Mouse (Mus musculus) stomach, embryonic 14.5 days (tissue): ENCODE results near the gene Nlrp1a. TPM values are rescaled to one million over a fixed set of nuclear protein-coding genes. Genes with fewer than 3 reads are reported as not detected.

Experiments
- ATAC-seq: fragments of 200-750 bp; cut with Nextera tagmentation; 2 replicates; pipeline ENCODE4 v1.8.0; 2017; ENCODE audit warnings: low read depth, moderate TSS enrichment; ENCODE audit not compliant: insufficient number of reproducible peaks, insufficient read depth, low FRiP score
- H3K27ac ChIP-seq: fragments of 300-500 bp; sonication (generic); 2 replicates; pipeline ENCODE4 v1.5.1; 2014; ENCODE audit warnings: mild to moderate bottlenecking, low read length, moderate library complexity, mixed read lengths
- H3K27me3 ChIP-seq: fragments of 300-500 bp; sonication (generic); 2 replicates; pipeline ENCODE4 v1.6.1; 2014; ENCODE audit warnings: low read length, control low read depth, mixed read lengths; ENCODE audit not compliant: control insufficient read depth, insufficient read depth
- H3K36me3 ChIP-seq: fragments of 300-500 bp; sonication (generic); 2 replicates; pipeline ENCODE4 v1.6.1; 2014; ENCODE audit warnings: mild to moderate bottlenecking, control low read depth, low read length, moderate library complexity, mixed read lengths; ENCODE audit not compliant: control insufficient read depth, insufficient read depth
- H3K4me1 ChIP-seq: fragments of 300-500 bp; sonication (generic); 2 replicates; pipeline ENCODE4 v1.6.1; 2014; ENCODE audit warnings: low read length, control low read depth, mixed read lengths; ENCODE audit not compliant: control insufficient read depth, insufficient read depth
- H3K4me2 ChIP-seq: fragments of 300-500 bp; sonication (generic); replicated peaks from 2 replicates; pipeline ENCODE4 v1.6.1; 2014; ENCODE audit warnings: low read depth, low read length, control low read depth
- H3K4me3 ChIP-seq: fragments of 300-500 bp; sonication (generic); 2 replicates; pipeline ENCODE4 v1.5.1; 2014; ENCODE audit warnings: low read depth, low read length, control low read depth
- H3K9ac ChIP-seq: fragments of 300-500 bp; sonication (generic); replicated peaks from 2 replicates; pipeline ENCODE4 v1.6.1; 2014; ENCODE audit warnings: low read depth, mild to moderate bottlenecking, control low read depth, low read length, moderate library complexity, mixed read lengths
- H3K9me3 ChIP-seq: fragments of 300-500 bp; sonication (generic); 2 replicates; pipeline ENCODE4 v1.6.1; 2016; ENCODE audit warnings: low read depth, low read length, control low read depth; ENCODE audit not compliant: control insufficient read depth
- WGBS: fragments of 180-500 bp; shearing (Covaris S2); extraction: QIAGEN DNeasy Blood & Tissue Kit; methylation state at CpG from one replicate; pipeline ENCODE4 v1.1.7; 2014; 5-methylcytosine and 5-hydroxymethylcytosine counted together
- polyA plus RNA-seq: library from polyadenylated mRNA; unstranded; fragments of >200 nt; fragmentation: Nextera tagmentation; extraction: Ambion mirVana; gene quantifications from 2 replicates; pipeline ENCODE4 v1.2.1, GENCODE M21; 2014

The Nlrp1a gene
- 0.20 TPM in 1 of 2 replicates, not detected in the other for polyA plus RNA-seq

GRCm38 (mm10) chr11:71144661-71145060, at the start of gene Nlrp1a:
Gene Nlrp1a (minus strand): TSS chr11:71144704.
- H3K4me3 ChIP-seq = no peak within 1 kb of the TSS
- no peaks in the 10 kb centered on the region for H3K4me1 ChIP-seq
- H3K27ac ChIP-seq = no peak within 1 kb of the TSS
- H3K27me3 ChIP-seq = no peaks in the 10 kb centered on the region
- H3K9ac ChIP-seq = no peak within 1 kb of the TSS
- no peak within 1 kb of the TSS for H3K4me2 ChIP-seq
- no peaks in the 10 kb centered on the region for H3K36me3 ChIP-seq
- ATAC-seq = no peak
- WGBS = 67% methylated on average over 3 of the region's 3 CpGs
- no peaks in the 10 kb centered on the region for H3K9me3 ChIP-seq

GRCm38 (mm10) chr11:71169633-71170032, 25.1 kb upstream of the Nlrp1a start:
- Histone ChIP-seq H3K9ac (no peak overlapping the region), H3K9me3 (no peaks in the 10 kb centered on the region), H3K27ac (no peak overlapping the region), H3K4me1 (no peaks in the 10 kb centered on the region), H3K36me3 (no peaks in the 10 kb centered on the region), H3K4me3 (no peak overlapping the region), H3K27me3 (no peaks in the 10 kb centered on the region), H3K4me2 (no peak overlapping the region)
- 68% methylated on average over 1 of the region's 1 CpGs for WGBS
- no peak for ATAC-seq

- no peak overlapping the region for H3K27ac ChIP-seq
- 77% methylated on average over 1 of the region's 1 CpGs for WGBS
- H3K36me3 ChIP-seq = no peaks in the 10 kb centered on the region
Observed at GRCm38 (mm10) chr11:71164139-71164538, 19.6 kb upstream of the Nlrp1a start.

GRCm38 (mm10) chr11:71159439-71160136, 15.1 kb upstream of the Nlrp1a start:
- 77% methylated on average over 3 of the region's 3 CpGs for WGBS
- Histone ChIP-seq H3K4me3 (no peak overlapping the region), H3K36me3 (no peaks in the 10 kb centered on the region), H3K9ac (no peak overlapping the region), H3K4me1 (no peaks in the 10 kb centered on the region), H3K9me3 (no peaks in the 10 kb centered on the region), H3K4me2 (no peak overlapping the region), H3K27me3 (no peaks in the 10 kb centered on the region), H3K27ac (no peak overlapping the region)
- no peak for ATAC-seq

More at GRCm38 (mm10) chr11:71164139-71164538, 19.6 kb upstream of the Nlrp1a start:
- no peak overlapping the region for H3K4me3 ChIP-seq
- no peaks in the 10 kb centered on the region for H3K4me1 ChIP-seq
- no peak overlapping the region for H3K9ac ChIP-seq
- no peaks in the 10 kb centered on the region for H3K27me3 ChIP-seq
- no peaks in the 10 kb centered on the region for H3K9me3 ChIP-seq
- H3K4me2 ChIP-seq = no peak overlapping the region
- ATAC-seq = no peak

- no peak for ATAC-seq
- Histone ChIP-seq H3K27me3 (no peaks in the 10 kb centered on the region), H3K27ac (no peak overlapping the region), H3K9ac (no peak overlapping the region), H3K36me3 (no peaks in the 10 kb centered on the region), H3K4me2 (no peak overlapping the region), H3K4me1 (no peaks in the 10 kb centered on the region), H3K4me3 (no peak overlapping the region), H3K9me3 (no peaks in the 10 kb centered on the region)
- 79% methylated on average over 1 of the region's 1 CpGs for WGBS
Observed at GRCm38 (mm10) chr11:71155272-71155671, 10.8 kb upstream of the Nlrp1a start.

GRCm38 (mm10) chr11:71142031-71142430, 2.5 kb downstream of the Nlrp1a start:
- Histone ChIP-seq H3K4me3 (no peak overlapping the region), H3K9ac (no peak overlapping the region), H3K27me3 (no peaks in the 10 kb centered on the region), H3K27ac (no peak overlapping the region), H3K4me2 (no peak overlapping the region), H3K4me1 (no peaks in the 10 kb centered on the region), H3K9me3 (no peaks in the 10 kb centered on the region), H3K36me3 (no peaks in the 10 kb centered on the region)
- WGBS = 87% methylated on average over 1 of the region's 1 CpGs
- ATAC-seq = no peak

GRCm38 (mm10) chr11:71107128-71107527, 37.4 kb downstream of the Nlrp1a start:
- ATAC-seq = no peak
- no peaks in the 10 kb centered on the region for H3K36me3 ChIP-seq
- H3K27ac ChIP-seq = no peak overlapping the region
- H3K4me1 ChIP-seq = no peaks in the 10 kb centered on the region
- H3K9me3 ChIP-seq = no peaks in the 10 kb centered on the region
- H3K9ac ChIP-seq = no peak overlapping the region
- H3K27me3 ChIP-seq = no peaks in the 10 kb centered on the region
- H3K4me3 ChIP-seq = no peak overlapping the region
- H3K4me2 ChIP-seq = no peak overlapping the region
- 72% methylated on average over 2 of the region's 2 CpGs for WGBS

GRCm38 (mm10) chr11:71106261-71107021, 38.1 kb downstream of the Nlrp1a start:
- ATAC-seq = no peak
- no peak overlapping the region for H3K4me2 ChIP-seq
- no peak overlapping the region for H3K27ac ChIP-seq
- H3K9ac ChIP-seq = no peak overlapping the region
- no peaks in the 10 kb centered on the region for H3K36me3 ChIP-seq
- H3K4me1 ChIP-seq = no peaks in the 10 kb centered on the region
- no peaks in the 10 kb centered on the region for H3K9me3 ChIP-seq
- H3K27me3 ChIP-seq = no peaks in the 10 kb centered on the region
- no peak overlapping the region for H3K4me3 ChIP-seq
